Mouse (Mus musculus): ENCODE data around the gene Zfp64. TPM values are rescaled to one million over a fixed set of nuclear protein-coding genes. Genes with fewer than 3 reads are reported as not detected.

Zfp64 gene
- polyA plus RNA-seq, 1 experiment from 2014 or later: 31.7 TPM

DNA sequence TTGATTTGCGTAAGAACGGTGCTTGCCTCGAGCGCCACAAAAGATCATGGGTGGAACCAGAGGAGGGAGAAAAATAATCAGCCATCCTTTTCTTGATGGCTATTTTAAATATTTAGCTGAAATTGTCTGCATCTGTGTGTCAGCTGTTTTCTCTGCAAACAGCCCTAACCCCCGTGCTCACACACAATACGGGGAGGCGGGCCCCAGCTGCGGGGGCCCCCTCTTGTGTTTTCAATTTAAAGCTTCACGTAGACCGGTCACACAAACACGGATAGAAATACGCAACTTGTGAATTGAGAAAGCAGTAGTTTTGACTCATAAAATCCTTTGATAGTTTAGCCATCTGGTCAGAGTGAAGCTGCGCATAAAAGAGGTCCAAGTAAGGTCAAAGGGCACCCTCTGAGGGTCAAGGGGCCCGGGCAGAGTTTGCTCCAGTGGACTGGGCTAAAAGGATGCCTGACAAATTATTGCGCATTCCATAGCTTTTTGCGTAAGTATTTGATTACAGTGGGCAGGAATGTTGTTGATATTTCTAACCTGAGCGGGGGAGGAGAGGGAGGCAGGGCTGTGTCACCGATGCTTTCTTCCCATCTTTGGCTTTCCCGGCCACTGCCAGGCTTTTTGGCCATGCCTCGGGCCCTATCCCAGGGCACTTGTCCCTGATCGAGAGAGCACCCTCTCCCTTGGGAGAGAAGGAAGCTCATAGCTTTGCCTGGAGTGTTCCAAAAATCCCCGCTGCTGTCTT is 83.4 kb downstream of the Zfp64 start:
- Histone ChIP-seq H3K4me2 (ENCODE audit: low read depth, low read length) (peak overlapping the region; percentile 31), H3K36me3 (ENCODE audit: control insufficient read depth, insufficient read depth, low read length) (no peaks in the 10 kb centered on the region), H3K27me3 (ENCODE audit: control insufficient read depth, insufficient read depth, low read depth, low read length) (no peaks in the 10 kb centered on the region), H3K9me3 (ENCODE audit: control insufficient read depth, low read length) (no peaks in the 10 kb centered on the region), H3K27ac (ENCODE audit: low read length) (no peak overlapping the region), H3K9ac (ENCODE audit: low read length) (no peak overlapping the region), H3K4me1 (replicated peaks; ENCODE audit: control insufficient read depth, insufficient read depth, low read length) (0 out of 2 replicates have a peak, but pooled peaks cover 4% of the 10 kb centered on the region), H3K4me3 (ENCODE audit: low read length) (no peak overlapping the region)
- 23% methylated on average over 22 of the region's 22 CpGs for WGBS
- no peak for ATAC-seq (ENCODE audit: low read depth)

- Histone ChIP-seq H3K9me3 (ENCODE audit: control insufficient read depth, low read length) (no peaks in the 10 kb centered on the region), H3K4me3 (ENCODE audit: low read length) (no peak overlapping the region), H3K9ac (ENCODE audit: low read length) (no peak overlapping the region), H3K36me3 (ENCODE audit: control insufficient read depth, insufficient read depth, low read length) (no peaks in the 10 kb centered on the region), H3K27me3 (ENCODE audit: control insufficient read depth, insufficient read depth, low read depth, low read length) (no peaks in the 10 kb centered on the region), H3K4me2 (ENCODE audit: low read depth, low read length) (no peak overlapping the region), H3K4me1 (replicated peaks; ENCODE audit: control insufficient read depth, insufficient read depth, low read length) (0 out of 2 replicates have a peak, but pooled peaks cover 4% of the 10 kb centered on the region), H3K27ac (ENCODE audit: low read length) (no peak overlapping the region)
- no peak for ATAC-seq (ENCODE audit: low read depth)
- 56% methylated on average over 4 of the region's 4 CpGs for WGBS
Measured at GRCm38 (mm10) chr2:168870480-168870879, 84.9 kb downstream of the Zfp64 start.

GRCm38 (mm10) chr2:168866942-168867341 is 88.4 kb downstream of the Zfp64 start:
- Histone ChIP-seq H3K36me3 (ENCODE audit: control insufficient read depth, insufficient read depth, low read length) (no peaks in the 10 kb centered on the region), H3K4me3 (ENCODE audit: low read length) (no peak overlapping the region), H3K9me3 (ENCODE audit: control insufficient read depth, low read length) (no peaks in the 10 kb centered on the region), H3K27me3 (ENCODE audit: control insufficient read depth, insufficient read depth, low read depth, low read length) (no peaks in the 10 kb centered on the region), H3K4me1 (replicated peaks; ENCODE audit: control insufficient read depth, insufficient read depth, low read length) (no peaks in the 10 kb centered on the region), H3K9ac (ENCODE audit: low read length) (no peak overlapping the region), H3K27ac (ENCODE audit: low read length) (no peak overlapping the region), H3K4me2 (ENCODE audit: low read depth, low read length) (no peak overlapping the region)
- 72% methylated on average over 8 of the region's 8 CpGs for WGBS
- no peak for ATAC-seq (ENCODE audit: low read depth)

GRCm38 (mm10) chr2:168866436-168866835 is 89.0 kb downstream of the Zfp64 start:
- no peaks in the 10 kb centered on the region for H3K36me3 ChIP-seq (ENCODE audit: control insufficient read depth, insufficient read depth, low read length)
- no peaks in the 10 kb centered on the region for H3K4me1 ChIP-seq (replicated peaks; ENCODE audit: control insufficient read depth, insufficient read depth, low read length)
- no peaks in the 10 kb centered on the region for H3K27me3 ChIP-seq (ENCODE audit: control insufficient read depth, insufficient read depth, low read depth, low read length)
- no peak overlapping the region for H3K9ac ChIP-seq (ENCODE audit: low read length)
- no peak overlapping the region for H3K27ac ChIP-seq (ENCODE audit: low read length)
- WGBS: 70% methylated on average over 10 of the region's 10 CpGs
- no peak overlapping the region for H3K4me2 ChIP-seq (ENCODE audit: low read depth, low read length)
- ATAC-seq (ENCODE audit: low read depth): no peak
- H3K9me3 ChIP-seq (ENCODE audit: control insufficient read depth, low read length): no peaks in the 10 kb centered on the region
- H3K4me3 ChIP-seq (ENCODE audit: low read length): no peak overlapping the region

GRCm38 (mm10) chr2:168864905-168865304 is 90.5 kb downstream of the Zfp64 start:
- no peak overlapping the region for H3K27ac ChIP-seq (ENCODE audit: low read length)
- no peaks in the 10 kb centered on the region for H3K27me3 ChIP-seq (ENCODE audit: control insufficient read depth, insufficient read depth, low read depth, low read length)
- no peak overlapping the region for H3K4me3 ChIP-seq (ENCODE audit: low read length)
- H3K4me1 ChIP-seq (replicated peaks; ENCODE audit: control insufficient read depth, insufficient read depth, low read length): no peaks in the 10 kb centered on the region; the same call in 1 of the 2 replicates
- 79% methylated on average over 5 of the region's 5 CpGs for WGBS
- H3K36me3 ChIP-seq (ENCODE audit: control insufficient read depth, insufficient read depth, low read length): no peaks in the 10 kb centered on the region
- no peak overlapping the region for H3K4me2 ChIP-seq (ENCODE audit: low read depth, low read length)
- no peak for ATAC-seq (ENCODE audit: low read depth)
- no peak overlapping the region for H3K9ac ChIP-seq (ENCODE audit: low read length)
- no peaks in the 10 kb centered on the region for H3K9me3 ChIP-seq (ENCODE audit: control insufficient read depth, low read length)

GRCm38 (mm10) chr2:168862694-168863093 is 92.7 kb downstream of the Zfp64 start:
- H3K9me3 ChIP-seq (ENCODE audit: control insufficient read depth, low read length): no peaks in the 10 kb centered on the region
- no peak overlapping the region for H3K9ac ChIP-seq (ENCODE audit: low read length)
- ATAC-seq (ENCODE audit: low read depth): no peak
- 50% methylated on average over 4 of the region's 4 CpGs for WGBS
- H3K27me3 ChIP-seq (ENCODE audit: control insufficient read depth, insufficient read depth, low read depth, low read length): no peaks in the 10 kb centered on the region
- H3K4me3 ChIP-seq (ENCODE audit: low read length): no peak overlapping the region
- H3K4me2 ChIP-seq (ENCODE audit: low read depth, low read length): no peak overlapping the region
- H3K27ac ChIP-seq (ENCODE audit: low read length): no peak overlapping the region
- H3K36me3 ChIP-seq (ENCODE audit: control insufficient read depth, insufficient read depth, low read length): no peaks in the 10 kb centered on the region
- H3K4me1 ChIP-seq (replicated peaks; ENCODE audit: control insufficient read depth, insufficient read depth, low read length): no peaks in the 10 kb centered on the region; the same call in 1 of the 2 replicates

DNA sequence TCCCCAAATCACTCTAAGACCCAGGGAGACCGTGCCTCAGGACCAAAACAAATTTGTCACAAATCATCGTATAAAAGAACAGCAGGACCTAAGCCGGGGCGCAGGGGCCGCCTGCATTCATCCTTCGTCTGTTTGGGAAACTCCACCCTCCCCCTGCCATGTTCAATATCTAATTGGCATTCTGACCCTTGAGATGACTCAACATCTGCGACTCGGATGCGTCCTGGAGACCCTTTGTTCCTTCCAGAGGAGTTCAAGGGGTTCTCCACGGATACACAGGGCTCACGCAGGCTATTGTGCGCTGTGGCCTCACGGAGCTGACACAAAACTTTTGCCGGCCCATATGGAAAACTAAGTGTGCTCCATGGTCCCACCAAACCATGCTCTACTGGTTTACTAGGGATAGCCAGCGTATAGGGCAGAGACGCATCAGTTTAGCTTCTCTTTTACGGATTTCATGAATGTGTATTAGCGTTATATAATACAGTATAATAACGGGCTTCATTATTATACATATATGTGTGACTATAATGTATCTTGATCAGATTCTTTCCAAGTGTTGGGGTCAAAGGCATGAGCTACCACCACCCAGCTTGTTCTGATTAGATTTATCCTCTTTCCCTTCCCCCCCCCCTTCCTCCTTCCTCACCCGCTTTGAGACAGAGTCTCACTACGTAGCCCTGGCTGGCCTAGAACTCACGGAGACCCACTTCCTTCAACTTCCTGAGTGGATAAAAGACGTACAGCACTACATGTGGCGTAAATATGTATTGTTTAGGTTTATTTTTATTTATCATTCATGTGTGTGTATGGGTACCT is 94.3 kb downstream of the Zfp64 start:
- no peak for ATAC-seq (ENCODE audit: low read depth)
- Histone ChIP-seq H3K27ac (ENCODE audit: low read length) (no peak overlapping the region), H3K4me1 (replicated peaks; ENCODE audit: control insufficient read depth, insufficient read depth, low read length) (no peaks in the 10 kb centered on the region; the same call in 1 of the 2 replicates), H3K4me3 (ENCODE audit: low read length) (no peak overlapping the region), H3K9me3 (ENCODE audit: control insufficient read depth, low read length) (no peaks in the 10 kb centered on the region), H3K9ac (ENCODE audit: low read length) (no peak overlapping the region), H3K4me2 (ENCODE audit: low read depth, low read length) (no peak overlapping the region), H3K36me3 (ENCODE audit: control insufficient read depth, insufficient read depth, low read length) (no peaks in the 10 kb centered on the region), H3K27me3 (ENCODE audit: control insufficient read depth, insufficient read depth, low read depth, low read length) (no peaks in the 10 kb centered on the region)
- WGBS: 66% methylated on average over 24 of the region's 24 CpGs

DNA sequence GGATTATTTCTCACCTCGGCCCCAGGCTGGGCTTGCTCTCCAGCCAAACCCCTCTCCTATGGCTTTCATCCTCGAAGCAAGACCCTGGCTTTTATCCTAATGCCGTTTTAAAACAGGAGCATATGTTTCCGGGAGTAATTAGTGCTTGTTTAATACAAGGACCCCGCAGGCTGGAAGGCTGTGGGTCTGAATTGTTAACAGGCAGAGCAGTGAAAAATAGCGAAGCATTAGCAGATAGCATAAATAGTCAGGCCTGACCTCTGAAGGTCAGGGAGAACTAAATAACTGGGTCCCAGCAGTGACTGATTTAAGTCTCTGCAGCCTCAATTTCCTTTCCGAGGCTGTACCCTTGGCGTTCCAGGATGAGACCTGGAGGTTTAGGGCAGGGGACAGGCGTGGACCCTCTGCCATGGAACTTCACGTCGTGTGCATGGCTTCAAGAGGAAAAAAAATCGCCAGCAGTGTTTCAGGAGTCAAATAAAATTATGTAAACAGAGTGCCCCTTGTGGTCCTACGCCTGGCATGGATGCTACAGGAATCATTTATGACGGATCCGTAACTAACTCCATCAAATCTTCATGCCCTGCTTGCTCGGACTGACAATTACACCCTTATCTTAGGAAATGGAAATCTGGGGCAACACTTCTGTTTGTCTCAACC is 95.2 kb downstream of the Zfp64 start:
- Histone ChIP-seq H3K4me1 (replicated peaks; ENCODE audit: control insufficient read depth, insufficient read depth, low read length) (no peaks in the 10 kb centered on the region; the same call in 1 of the 2 replicates), H3K4me3 (ENCODE audit: low read length) (no peak overlapping the region), H3K27ac (ENCODE audit: low read length) (no peak overlapping the region), H3K36me3 (ENCODE audit: control insufficient read depth, insufficient read depth, low read length) (no peaks in the 10 kb centered on the region), H3K9ac (ENCODE audit: low read length) (no peak overlapping the region), H3K9me3 (ENCODE audit: control insufficient read depth, low read length) (no peaks in the 10 kb centered on the region), H3K27me3 (ENCODE audit: control insufficient read depth, insufficient read depth, low read depth, low read length) (no peaks in the 10 kb centered on the region), H3K4me2 (ENCODE audit: low read depth, low read length) (no peak overlapping the region)
- ATAC-seq (ENCODE audit: low read depth): no peak
- 36% methylated on average over 16 of the region's 16 CpGs for WGBS

- Histone ChIP-seq H3K27ac (ENCODE audit: low read length) (no peak overlapping the region), H3K27me3 (ENCODE audit: control insufficient read depth, insufficient read depth, low read depth, low read length) (no peaks in the 10 kb centered on the region), H3K9ac (ENCODE audit: low read length) (no peak overlapping the region), H3K36me3 (ENCODE audit: control insufficient read depth, insufficient read depth, low read length) (no peaks in the 10 kb centered on the region), H3K4me1 (replicated peaks; ENCODE audit: control insufficient read depth, insufficient read depth, low read length) (no peaks in the 10 kb centered on the region; the same call in 1 of the 2 replicates), H3K9me3 (ENCODE audit: control insufficient read depth, low read length) (no peaks in the 10 kb centered on the region), H3K4me3 (ENCODE audit: low read length) (no peak overlapping the region), H3K4me2 (ENCODE audit: low read depth, low read length) (no peak overlapping the region)
- ATAC-seq (ENCODE audit: low read depth): peak; percentile 43; the same call in 1 of the 2 replicates
- 37% methylated on average over 7 of the region's 7 CpGs for WGBS
Measured at GRCm38 (mm10) chr2:168856638-168857037, 98.7 kb downstream of the Zfp64 start.
